Mouse (Mus musculus) embryonic facial prominence, embryonic 14.5 days (tissue): ENCODE measurements around the gene Nrp2. TPM values are rescaled to one million over a fixed set of nuclear protein-coding genes. Genes with fewer than 3 reads are reported as not detected.

Source experiments
- ATAC-seq: fragments of 200-750 bp; cut with Nextera tagmentation; 2 replicates; pipeline ENCODE4 v1.8.0; 2017; ENCODE audit warnings: low read depth, moderate number of reproducible peaks, moderate TSS enrichment
- DNase-seq: peaks from one replicate; pipeline ENCODE4 v3.0.0-alpha.2; 2015; ENCODE audit warnings: low spot score
- H3K27ac ChIP-seq: fragments of 300-500 bp; sonication (generic); replicated peaks from 2 replicates; pipeline ENCODE4 v1.5.1; 2014; ENCODE audit warnings: low read depth, mild to moderate bottlenecking, low read length, moderate library complexity
- H3K27me3 ChIP-seq: fragments of 300-500 bp; sonication (generic); replicated peaks from 2 replicates; pipeline ENCODE4 v1.6.1; 2014; ENCODE audit warnings: low read length; ENCODE audit not compliant: control insufficient read depth, insufficient read depth
- H3K36me3 ChIP-seq: fragments of 300-500 bp; sonication (generic); 2 replicates; pipeline ENCODE4 v1.6.1; 2014; ENCODE audit warnings: low read length, mixed read lengths; ENCODE audit not compliant: control insufficient read depth, insufficient read depth
- H3K4me1 ChIP-seq: fragments of 300-500 bp; sonication (generic); 2 replicates; pipeline ENCODE4 v1.6.1; 2014; ENCODE audit warnings: antibody characterized with exemption, low read length; ENCODE audit not compliant: control insufficient read depth, insufficient read depth
- H3K4me2 ChIP-seq: fragments of 300-500 bp; sonication (generic); 2 replicates; pipeline ENCODE4 v1.6.1; 2014; ENCODE audit warnings: low read depth, mild to moderate bottlenecking, low read length, moderate library complexity, mixed read lengths
- H3K4me3 ChIP-seq: fragments of 300-500 bp; sonication (generic); 2 replicates; pipeline ENCODE4 v1.5.1; 2014; ENCODE audit warnings: low read depth, mild to moderate bottlenecking, low read length
- H3K9ac ChIP-seq: fragments of 300-500 bp; sonication (generic); 2 replicates; pipeline ENCODE4 v1.6.1; 2014; ENCODE audit warnings: low read depth, mild to moderate bottlenecking, low read length, moderate library complexity, mixed read lengths
- H3K9me3 ChIP-seq: fragments of 300-500 bp; sonication (generic); 2 replicates; pipeline ENCODE4 v1.6.1; 2016; ENCODE audit warnings: low read length; ENCODE audit not compliant: control insufficient read depth
- WGBS: fragments of 180-500 bp; shearing (Covaris S2); extraction: QIAGEN DNeasy Blood & Tissue Kit; methylation state at CpG from one replicate; pipeline ENCODE4 v1.1.7; 2014; 5-methylcytosine and 5-hydroxymethylcytosine counted together
- polyA plus RNA-seq: library from polyadenylated mRNA; unstranded; fragments of >200 nt; fragmentation: Nextera tagmentation; extraction: Ambion mirVana; gene quantifications from 2 replicates; pipeline ENCODE4 v1.2.1, GENCODE M21; 2014

Nrp2 gene
- polyA plus RNA-seq, 1 experiment from 2014 or later, result 41.6 TPM

- no peak for ATAC-seq
- 29% methylated on average over 5 of the region's 5 CpGs for WGBS
- DNase-seq, result no peak
- H3K9ac ChIP-seq, result 0 out of 2 replicates have a peak overlapping the region, but pooled peaks have one; percentile 10
- peaks cover 4% of the 10 kb centered on the region; the same call in 1 of the 2 replicates for H3K9me3 ChIP-seq
- H3K36me3 ChIP-seq, result peaks cover 39% of the 10 kb centered on the region
- no peak overlapping the region for H3K4me2 ChIP-seq
- H3K4me1 ChIP-seq, result peaks cover 22% of the 10 kb centered on the region
- no peak overlapping the region for H3K4me3 ChIP-seq
- H3K27me3 ChIP-seq, result no peaks in the 10 kb centered on the region
- no peak overlapping the region for H3K27ac ChIP-seq
Observed at GRCm38 (mm10) chr1:62718237-62718571, 15.1 kb downstream of the Nrp2 start.

- H3K36me3 ChIP-seq, result peaks cover 43% of the 10 kb centered on the region
- WGBS, result 79% methylated on average over 8 of the region's 8 CpGs
- H3K4me1 ChIP-seq, result peaks cover 22% of the 10 kb centered on the region
Observed at GRCm38 (mm10) chr1:62718750-62719149, 15.7 kb downstream of the Nrp2 start.

GRCm38 (mm10) chr1:62719770-62720169 lies 16.7 kb downstream of the Nrp2 start:
- Histone ChIP-seq H3K4me2 (no peak overlapping the region), H3K27ac (no peak overlapping the region), H3K4me1 (peaks cover 25% of the 10 kb centered on the region), H3K9me3 (peaks cover 4% of the 10 kb centered on the region; the same call in 1 of the 2 replicates), H3K4me3 (no peak overlapping the region), H3K36me3 (peaks cover 49% of the 10 kb centered on the region), H3K27me3 (no peaks in the 10 kb centered on the region), H3K9ac (no peak overlapping the region)
- no peak for ATAC-seq
- 85% methylated on average over 6 of the region's 6 CpGs for WGBS
- no peak for DNase-seq

More at GRCm38 (mm10) chr1:62718750-62719149, 15.7 kb downstream of the Nrp2 start:
- Histone ChIP-seq H3K27me3 (no peaks in the 10 kb centered on the region), H3K4me2 (no peak overlapping the region), H3K27ac (no peak overlapping the region), H3K9me3 (peaks cover 4% of the 10 kb centered on the region; the same call in 1 of the 2 replicates), H3K9ac (no peak overlapping the region), H3K4me3 (no peak overlapping the region)
- no peak for ATAC-seq
- no peak for DNase-seq

- Histone ChIP-seq H3K9me3 (peaks cover 4% of the 10 kb centered on the region; the same call in 1 of the 2 replicates), H3K9ac (no peak overlapping the region), H3K4me1 (peaks cover 28% of the 10 kb centered on the region), H3K36me3 (peaks cover 49% of the 10 kb centered on the region), H3K27ac (no peak overlapping the region), H3K27me3 (no peaks in the 10 kb centered on the region), H3K4me2 (no peak overlapping the region), H3K4me3 (no peak overlapping the region)
- no peak for ATAC-seq
- DNase-seq, result no peak
- 66% methylated on average over 3 of the region's 3 CpGs for WGBS
Observed at GRCm38 (mm10) chr1:62720176-62720575, 17.1 kb downstream of the Nrp2 start.

- Histone ChIP-seq H3K4me3 (no peak overlapping the region), H3K27ac (no peak overlapping the region), H3K9me3 (peaks cover 4% of the 10 kb centered on the region; the same call in 1 of the 2 replicates), H3K27me3 (no peaks in the 10 kb centered on the region), H3K9ac (no peak overlapping the region), H3K36me3 (peaks cover 49% of the 10 kb centered on the region), H3K4me1 (peaks cover 24% of the 10 kb centered on the region), H3K4me2 (no peak overlapping the region)
- WGBS, result 60% methylated on average over 13 of the region's 13 CpGs
- DNase-seq (no peak), ATAC-seq (no peak)
Observed at GRCm38 (mm10) chr1:62720727-62721705, 17.9 kb downstream of the Nrp2 start.

- no peak for ATAC-seq
- WGBS, result 59% methylated on average over 7 of the region's 7 CpGs
- H3K36me3 ChIP-seq, result peaks cover 49% of the 10 kb centered on the region
Observed at GRCm38 (mm10) chr1:62721706-62722187, 18.7 kb downstream of the Nrp2 start.

GRCm38 (mm10) chr1:62722526-62722925 lies 19.4 kb downstream of the Nrp2 start:
- peaks cover 49% of the 10 kb centered on the region for H3K36me3 ChIP-seq
- 72% methylated on average over 8 of the region's 8 CpGs for WGBS
- peaks cover 14% of the 10 kb centered on the region for H3K4me1 ChIP-seq

More at GRCm38 (mm10) chr1:62721706-62722187, 18.7 kb downstream of the Nrp2 start:
- H3K9ac ChIP-seq, result no peak overlapping the region
- H3K4me1 ChIP-seq, result peaks cover 22% of the 10 kb centered on the region
- H3K9me3 ChIP-seq, result peaks cover 4% of the 10 kb centered on the region; the same call in 1 of the 2 replicates
- H3K27me3 ChIP-seq, result no peaks in the 10 kb centered on the region
- H3K4me3 ChIP-seq, result no peak overlapping the region
- no peak overlapping the region for H3K4me2 ChIP-seq
- no peak for DNase-seq
- no peak overlapping the region for H3K27ac ChIP-seq

GRCm38 (mm10) chr1:62723891-62724290 lies 20.8 kb downstream of the Nrp2 start:
- peaks cover 6% of the 10 kb centered on the region; the same call in 1 of the 2 replicates for H3K4me1 ChIP-seq

More at GRCm38 (mm10) chr1:62722526-62722925, 19.4 kb downstream of the Nrp2 start:
- H3K27ac ChIP-seq, result no peak overlapping the region
- H3K4me2 ChIP-seq, result no peak overlapping the region
- no peaks in the 10 kb centered on the region for H3K27me3 ChIP-seq
- no peak overlapping the region for H3K4me3 ChIP-seq
- H3K9ac ChIP-seq, result no peak overlapping the region
- peaks cover 4% of the 10 kb centered on the region; the same call in 1 of the 2 replicates for H3K9me3 ChIP-seq
- DNase-seq (no peak), ATAC-seq (no peak)

More at GRCm38 (mm10) chr1:62723891-62724290, 20.8 kb downstream of the Nrp2 start:
- no peak overlapping the region for H3K4me2 ChIP-seq
- ATAC-seq (no peak), DNase-seq (no peak)
- 73% methylated on average over 5 of the region's 5 CpGs for WGBS
- peaks cover 48% of the 10 kb centered on the region for H3K36me3 ChIP-seq
- H3K27me3 ChIP-seq, result no peaks in the 10 kb centered on the region
- peaks cover 4% of the 10 kb centered on the region; the same call in 1 of the 2 replicates for H3K9me3 ChIP-seq
- H3K27ac ChIP-seq, result peak overlapping the region; percentile 34; the same call in 1 of the 2 replicates
- H3K4me3 ChIP-seq, result no peak overlapping the region
- H3K9ac ChIP-seq, result no peak overlapping the region
